Mouse (Mus musculus) left cerebral cortex, postnatal 36 days (tissue): ENCODE data around the gene Ube2v1. TPM values are rescaled to one million over a fixed set of nuclear protein-coding genes. Genes with fewer than 3 reads are reported as not detected.
A peak's percentile ranks its signal among the peaks of the same experiment; 100 is the strongest.

Experiments
- DNase-seq, 2 experiments: peaks; one replicate each; pipeline ENCODE4 v3.0.0; 2021 to 2022; ENCODE audit warnings: low spot score in 2 of 2, mixed read lengths in 1 of 2
- intact Hi-C: fragments of 180-260 bp; cut with DNase I; formaldehyde crosslinking; loops from one replicate; pipeline ENCODE4 v1.15.1; 2025
- total RNA-seq, 2 experiments: library from RNA; stranded (reverse); gene quantifications; 2 replicates each; pipeline ENCODE4 v1.2.3; 2021

Gene Ube2v1
- total RNA-seq, 2 experiments from 2014 or later = 246 to 259 TPM

DNA sequence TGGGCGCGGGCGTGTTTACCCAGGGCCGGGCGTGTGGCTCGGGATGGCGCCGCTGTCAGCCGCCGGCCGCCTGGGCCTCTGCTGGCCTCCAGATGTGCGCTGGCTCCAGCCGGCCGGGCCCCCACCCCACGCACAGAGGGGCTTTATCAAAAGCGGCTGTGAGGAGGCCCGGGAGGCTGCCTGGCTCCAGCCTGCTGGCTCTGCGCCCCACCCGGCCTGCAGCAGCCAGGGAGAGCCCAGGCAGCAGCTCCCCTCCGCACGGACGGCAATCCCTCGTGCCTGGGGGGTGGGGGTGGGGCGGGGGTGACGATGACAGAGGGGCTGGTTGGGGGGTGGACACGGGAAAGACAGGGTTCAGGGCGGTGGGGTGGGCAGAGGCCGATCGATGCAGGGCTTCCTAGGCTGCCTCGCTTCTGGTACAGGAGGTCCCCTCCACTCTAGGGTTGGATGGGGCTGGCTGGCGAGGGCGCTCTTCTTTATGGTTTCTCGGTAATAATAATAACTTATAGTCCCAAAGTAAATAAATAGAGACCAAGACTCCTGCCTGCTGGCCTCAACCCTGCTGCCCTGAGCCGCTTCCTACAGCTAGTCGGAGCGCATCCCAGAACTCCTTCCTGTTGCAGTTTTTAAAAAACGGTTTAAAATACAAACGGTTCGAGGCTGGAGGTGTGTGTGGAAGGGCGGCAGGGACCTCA is 34.3 kb downstream of the Ube2v1 start:
- DNase-seq = no peak
- intact Hi-C loops = no loop called here

DNA sequence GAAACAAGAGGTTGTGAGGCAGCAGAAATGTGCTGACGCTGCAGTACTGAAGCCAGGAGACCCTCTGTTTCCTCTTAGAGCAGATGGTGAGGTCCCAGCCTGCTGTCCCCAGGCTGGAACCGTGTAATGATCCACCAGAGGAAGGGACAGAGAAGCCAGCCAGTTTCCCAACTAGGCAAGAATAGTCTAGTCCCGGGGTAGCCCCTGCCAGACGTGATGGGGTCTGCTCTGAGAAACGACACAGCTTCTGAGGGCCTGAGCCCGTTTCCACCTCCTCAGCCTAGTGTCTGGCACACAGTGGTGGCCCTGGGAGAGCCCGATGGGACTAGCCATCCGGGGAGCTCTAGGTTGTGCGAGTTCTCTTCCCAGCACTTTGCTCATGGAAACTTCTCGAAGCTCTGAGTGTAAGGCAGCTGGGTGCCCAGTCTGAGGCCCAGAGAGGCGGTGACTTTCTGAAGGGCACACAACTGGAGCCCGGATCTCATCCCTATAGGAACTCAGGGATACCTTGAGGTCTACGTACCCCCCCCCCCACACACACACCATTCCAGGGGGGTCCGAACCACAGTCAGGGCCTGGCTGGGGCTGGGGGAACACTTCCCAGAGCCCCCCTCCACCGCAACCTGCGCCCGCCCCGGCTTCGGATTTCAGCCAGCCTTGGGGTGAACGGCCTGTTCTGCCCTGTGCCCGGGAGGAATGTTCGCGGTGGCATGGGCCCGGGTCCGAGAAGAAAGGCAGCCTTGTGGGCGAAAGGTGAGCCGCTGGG is 35.0 kb downstream of the Ube2v1 start:
- no peak for DNase-seq
- intact Hi-C loops = no loop called here

DNA sequence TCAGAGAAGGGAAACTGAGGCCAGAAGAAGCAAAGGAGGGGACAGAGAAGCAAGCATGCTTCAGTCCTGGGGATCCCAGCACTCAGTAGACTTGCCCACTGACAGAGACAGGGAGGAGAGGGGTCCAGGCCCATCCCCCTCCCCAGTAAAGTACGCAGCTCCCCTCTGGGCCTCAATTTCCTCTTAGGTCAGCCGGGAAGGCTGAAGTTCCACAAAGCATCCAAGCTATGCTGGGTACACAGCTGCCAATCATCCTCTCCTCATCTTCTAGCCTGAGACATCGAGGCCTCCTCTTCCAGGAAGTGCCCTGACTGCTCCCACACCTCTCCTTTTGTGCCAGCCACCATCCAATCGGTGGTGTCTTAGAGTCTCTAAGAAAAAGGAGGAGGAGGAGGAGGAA is 35.6 kb downstream of the Ube2v1 start:
- no peak for DNase-seq
- intact Hi-C loops = no loop called here

DNA sequence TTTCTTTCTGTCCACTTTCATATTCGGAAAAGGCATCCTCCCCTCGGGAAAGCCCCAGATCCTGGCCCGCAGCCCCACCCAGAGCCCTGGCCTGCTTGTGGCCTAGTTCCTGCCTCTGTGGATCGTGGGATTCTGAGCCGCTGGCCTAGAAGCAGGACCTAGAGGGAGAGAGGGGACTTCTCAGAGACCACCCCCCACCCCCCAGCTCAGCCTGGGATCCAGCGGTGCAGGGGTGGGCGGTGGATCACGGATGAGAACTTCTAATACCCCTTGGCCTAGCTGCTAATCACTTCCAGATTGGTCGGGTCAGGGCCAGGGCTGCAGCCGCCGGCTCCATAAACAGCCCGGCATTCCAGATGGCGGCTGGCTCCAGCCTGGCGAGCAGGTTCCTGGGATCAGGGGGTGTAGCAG is 36.1 kb downstream of the Ube2v1 start:
- intact Hi-C loops = no loop called here

DNA sequence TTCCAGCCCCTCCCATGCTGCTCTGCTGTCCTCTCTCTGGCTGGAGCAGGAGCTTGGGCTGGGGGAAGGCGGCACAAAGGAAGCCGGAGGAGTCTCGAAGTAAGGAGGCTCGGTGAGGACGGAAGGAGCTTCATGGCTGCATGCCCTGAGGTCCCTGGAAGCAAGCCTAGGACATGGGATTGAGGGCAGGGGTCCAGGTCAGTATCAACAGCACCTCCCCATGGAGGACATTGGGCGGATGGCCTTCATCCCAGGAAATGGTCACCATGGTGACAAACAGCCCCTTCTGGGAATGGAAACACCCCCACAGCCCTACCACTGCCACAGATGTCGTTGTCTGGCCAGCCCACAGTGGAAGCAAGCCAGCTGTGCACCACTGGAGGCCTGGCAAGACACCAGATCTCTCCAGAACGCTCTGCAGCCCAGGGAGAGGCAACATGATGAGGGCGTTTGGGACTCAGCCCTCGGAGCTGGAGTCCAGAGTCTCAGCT is 37.4 kb downstream of the Ube2v1 start:
- peak; percentile 54 to 68 for DNase-seq
- intact Hi-C loops = no loop called here

More for the DNA sequence above, 36.1 kb downstream of the Ube2v1 start:
- no peak for DNase-seq

DNA sequence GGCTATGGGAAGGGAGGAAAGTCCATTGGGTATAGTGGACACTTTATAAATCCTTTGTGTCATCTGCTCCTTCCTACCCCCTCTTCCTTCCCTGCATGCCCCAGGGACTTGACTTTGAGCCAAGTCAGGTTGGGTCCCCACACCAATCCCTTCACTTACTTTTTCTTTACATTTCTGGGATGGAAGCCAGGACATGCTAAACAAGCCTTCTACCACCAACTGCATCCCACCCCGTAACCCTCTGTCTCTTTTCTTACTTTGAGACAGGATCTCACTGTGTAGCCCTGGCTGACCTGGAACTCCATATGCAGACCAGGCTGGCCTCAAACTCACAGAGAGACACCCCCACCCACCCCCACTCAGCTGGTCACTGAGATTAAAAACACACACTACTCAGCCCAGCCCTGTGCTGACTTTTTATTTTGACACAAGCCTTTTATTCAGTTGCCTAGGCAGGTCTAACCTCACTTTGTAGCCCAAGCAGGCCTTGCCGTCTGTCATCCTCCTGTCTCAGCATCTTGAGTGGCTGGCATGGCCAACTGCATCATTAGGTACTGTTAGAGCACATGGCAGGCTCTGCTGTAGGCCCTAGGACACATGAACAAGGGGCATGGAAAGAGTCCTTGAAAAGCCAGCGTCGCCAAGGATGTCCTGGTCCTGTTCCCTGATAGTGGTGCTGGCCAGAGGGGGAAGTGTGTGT is 38.2 kb downstream of the Ube2v1 start:
- DNase-seq = no peak
- intact Hi-C loops = no loop called here

DNA sequence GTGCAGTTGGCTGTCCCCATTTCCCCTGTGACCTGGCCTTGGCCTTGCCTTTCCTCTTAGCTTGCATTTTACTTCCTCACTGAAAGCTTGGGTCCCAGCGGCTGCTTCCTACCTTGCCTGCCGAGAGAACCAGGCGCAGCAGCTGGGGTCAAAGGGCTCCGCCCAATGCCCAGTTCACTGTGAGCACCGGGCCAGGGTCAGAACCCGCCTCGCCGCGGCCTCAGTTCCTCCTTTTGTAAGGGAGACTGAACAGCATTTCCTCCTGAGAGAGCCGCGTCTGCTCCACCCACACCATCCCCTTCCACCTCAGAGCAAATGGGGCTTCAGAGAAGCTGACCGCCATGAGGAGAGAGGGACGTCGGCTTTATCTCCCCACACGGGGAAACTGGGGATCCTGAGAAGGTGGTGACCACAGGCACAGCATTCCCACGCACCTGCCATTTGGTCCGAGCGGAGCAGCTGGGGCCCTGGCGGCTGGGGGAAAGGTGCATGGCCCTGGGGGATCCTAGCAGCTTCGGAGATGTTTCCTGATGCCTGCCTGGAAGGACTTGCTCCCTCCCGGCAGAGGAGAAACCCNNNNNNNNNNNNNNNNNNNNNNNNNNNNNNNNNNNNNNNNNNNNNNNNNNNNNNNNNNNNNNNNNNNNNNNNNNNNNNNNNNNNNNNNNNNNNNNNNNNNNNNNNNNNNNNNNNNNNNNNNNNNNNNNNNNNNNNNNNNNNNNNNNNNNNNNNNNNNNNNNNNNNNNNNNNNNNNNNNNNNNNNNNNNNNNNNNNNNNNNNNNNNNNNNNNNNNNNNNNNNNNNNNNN is 42.9 kb downstream of the Ube2v1 start:
- intact Hi-C loops = no loop called here
- no peak for DNase-seq

DNA sequence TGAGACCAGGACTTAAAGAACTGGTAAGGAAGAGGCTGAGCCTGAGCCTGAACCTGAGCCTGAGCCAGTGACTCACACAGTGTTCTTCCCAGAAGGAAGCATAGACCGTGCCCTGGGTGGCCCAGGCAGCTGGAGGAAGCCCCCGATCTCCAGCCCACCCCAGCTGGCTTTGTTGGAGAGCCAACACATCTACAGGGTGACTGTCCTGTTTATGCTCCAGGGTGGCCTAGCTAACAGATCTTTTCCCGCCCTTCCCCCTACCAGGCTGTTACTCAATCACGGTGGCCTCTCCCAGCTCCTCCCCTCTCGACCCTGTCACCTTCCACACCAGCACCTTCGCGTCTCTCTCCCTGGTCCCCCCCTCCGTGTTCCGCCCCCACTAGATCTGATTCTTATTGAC is 44.9 kb downstream of the Ube2v1 start:
- intact Hi-C loops = no loop called here
- no peak for DNase-seq

DNA sequence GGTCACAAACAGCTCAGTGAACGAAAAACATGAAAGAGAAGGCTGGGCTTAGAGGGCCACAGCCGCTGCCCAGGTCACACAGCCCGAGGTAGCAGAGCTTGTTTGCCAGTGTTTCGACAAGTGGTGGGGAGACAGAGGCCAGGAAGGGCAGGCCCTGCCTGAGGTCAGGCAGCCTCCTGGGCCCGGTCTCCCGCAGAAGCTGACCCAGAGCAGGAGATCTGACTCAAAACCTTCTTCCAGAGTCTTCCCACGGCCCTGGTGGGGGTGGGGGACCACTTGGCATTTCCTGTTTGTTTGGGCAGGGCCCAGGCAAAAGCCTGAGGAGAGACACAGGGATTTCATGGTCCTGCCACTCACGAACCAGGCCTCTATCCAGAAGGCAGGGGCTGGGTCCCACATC is 45.9 kb downstream of the Ube2v1 start:
- DNase-seq = no peak
- intact Hi-C loops = no loop called here

DNA sequence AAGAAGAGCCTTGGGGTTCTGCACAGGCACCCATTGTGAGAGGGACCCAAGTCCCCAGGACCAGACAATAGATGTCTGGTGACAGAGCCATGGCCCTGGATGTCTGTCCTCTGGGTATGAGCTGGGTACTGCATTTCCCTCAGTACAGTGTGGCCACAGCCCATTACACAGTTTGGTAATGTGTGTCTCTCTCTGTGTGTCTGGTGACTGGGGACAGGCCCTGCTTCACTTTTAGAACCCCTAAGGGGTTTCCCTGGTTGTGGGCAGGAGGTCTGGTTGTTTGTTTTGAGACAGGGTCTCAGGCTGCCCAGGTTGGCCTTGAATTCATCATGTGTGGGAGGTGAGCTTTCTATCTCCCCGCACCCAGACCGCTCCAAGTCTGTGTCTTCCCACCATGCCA is 46.6 kb downstream of the Ube2v1 start:
- intact Hi-C loops = no loop called here

DNA sequence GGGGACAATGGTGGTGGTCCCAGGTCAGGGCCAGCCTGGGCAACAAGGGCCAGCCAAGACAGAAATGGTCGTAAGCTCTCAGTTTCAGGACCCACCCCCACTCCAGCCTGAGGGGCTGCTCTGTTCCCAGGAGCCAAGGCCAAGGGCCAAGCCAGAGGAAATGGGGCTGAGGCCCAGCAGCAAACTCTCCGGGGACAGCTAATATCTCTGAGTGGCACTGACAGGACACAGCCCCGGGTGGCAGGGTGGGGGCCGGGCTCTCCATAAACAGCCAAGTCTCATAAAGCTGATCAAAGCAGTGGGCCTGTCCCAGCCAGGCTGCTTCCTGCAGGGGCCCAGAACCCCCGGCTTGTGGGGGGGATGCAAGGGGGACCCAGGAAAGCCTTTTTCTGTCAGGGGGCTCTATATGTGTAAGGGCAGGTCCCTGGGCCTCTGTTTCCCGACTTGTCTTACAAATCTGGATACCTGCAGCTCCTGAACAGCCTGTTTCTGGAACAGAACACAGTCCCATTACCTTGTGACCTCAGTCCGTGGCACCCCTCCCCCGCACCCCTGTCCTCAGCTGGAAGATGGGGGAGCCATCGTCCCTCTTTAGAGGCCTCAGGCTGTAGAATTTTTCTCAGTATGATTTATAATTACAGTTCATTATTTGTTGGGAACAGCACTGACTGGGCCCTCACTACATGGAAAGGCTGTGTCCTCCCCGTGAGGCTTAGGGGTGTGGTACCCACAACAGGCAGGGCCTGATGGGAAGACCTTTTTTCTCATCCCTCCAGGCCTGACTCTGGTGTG is 48.5 kb downstream of the Ube2v1 start:
- DNase-seq = no peak
- intact Hi-C loops = no loop called here

More for the DNA sequence above, 46.6 kb downstream of the Ube2v1 start:
- no peak for DNase-seq

DNA sequence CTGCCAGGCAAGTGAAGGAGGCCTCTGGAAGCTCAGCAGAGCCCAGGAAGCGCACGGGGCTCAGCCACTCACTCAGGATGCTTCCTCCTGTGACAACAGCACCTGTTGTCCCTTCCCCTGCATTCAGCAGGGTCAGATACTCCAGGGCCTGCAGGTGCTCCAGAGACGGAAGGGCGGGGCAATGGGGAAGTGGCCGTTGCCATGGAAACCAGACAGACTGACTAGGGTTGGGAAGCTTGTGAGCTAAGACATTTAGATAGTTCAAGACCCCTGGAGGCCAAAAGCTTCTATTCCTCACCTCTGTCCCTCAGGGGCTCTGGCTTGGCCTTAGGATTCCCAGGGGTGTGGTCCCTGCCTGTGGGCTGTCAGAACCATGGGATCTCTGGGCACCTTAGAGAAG is 53.4 kb downstream of the Ube2v1 start:
- intact Hi-C loops = no loop called here
- DNase-seq = no peak

DNA sequence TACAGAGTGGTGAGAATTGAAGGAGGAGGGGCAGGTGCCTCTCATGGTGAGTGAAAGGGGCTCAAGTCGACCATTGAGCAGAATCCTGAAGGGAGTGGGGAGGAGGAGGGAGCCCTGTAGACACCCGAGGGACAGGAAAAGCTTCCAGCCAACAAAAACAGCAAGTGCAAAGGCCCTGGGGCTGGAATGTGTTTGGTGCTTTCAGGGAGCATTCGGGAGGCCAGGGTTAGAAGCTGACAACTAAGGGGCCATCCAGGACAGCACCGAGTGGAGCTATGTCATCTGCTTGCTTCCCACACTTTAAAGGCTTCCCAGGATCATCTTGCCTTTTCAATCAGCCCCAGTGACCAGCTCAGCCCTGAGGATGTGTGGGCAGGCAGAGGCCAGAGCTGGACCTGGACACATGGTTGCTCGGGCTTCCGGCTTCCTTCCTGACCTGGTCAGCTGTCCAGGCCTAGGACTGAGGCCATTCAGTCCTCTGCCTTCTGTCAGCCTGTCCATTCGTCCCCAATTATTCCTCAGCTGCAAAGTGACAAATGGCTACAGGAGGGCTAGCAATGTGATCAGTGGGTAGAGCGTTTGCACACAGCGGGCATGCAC is 54.6 kb downstream of the Ube2v1 start:
- intact Hi-C loops = no loop called here
- no peak for DNase-seq

DNA sequence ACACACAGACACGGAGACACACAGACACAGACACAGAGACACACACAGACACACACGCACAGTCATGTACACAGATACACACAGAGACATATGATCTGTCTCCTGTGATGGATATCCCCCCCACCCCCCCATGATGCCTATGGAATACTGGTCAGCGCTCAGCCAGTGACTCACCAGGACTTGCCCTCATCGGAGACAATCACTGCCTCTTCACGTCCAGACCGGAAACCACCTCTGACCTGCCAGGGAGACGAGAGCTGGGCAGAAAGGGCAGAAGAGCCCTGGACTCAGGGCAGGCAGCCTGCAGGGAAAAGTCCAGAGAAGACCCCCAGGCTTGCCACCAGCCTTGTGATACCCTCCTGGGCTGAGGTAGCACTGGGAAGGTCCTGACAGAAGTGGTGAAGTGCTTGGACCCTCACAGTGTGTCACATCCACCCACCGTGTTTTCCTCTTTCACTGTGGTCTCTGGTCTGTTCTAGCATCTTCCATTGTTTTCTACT is 55.7 kb downstream of the Ube2v1 start:
- intact Hi-C loops = no loop called here

DNA sequence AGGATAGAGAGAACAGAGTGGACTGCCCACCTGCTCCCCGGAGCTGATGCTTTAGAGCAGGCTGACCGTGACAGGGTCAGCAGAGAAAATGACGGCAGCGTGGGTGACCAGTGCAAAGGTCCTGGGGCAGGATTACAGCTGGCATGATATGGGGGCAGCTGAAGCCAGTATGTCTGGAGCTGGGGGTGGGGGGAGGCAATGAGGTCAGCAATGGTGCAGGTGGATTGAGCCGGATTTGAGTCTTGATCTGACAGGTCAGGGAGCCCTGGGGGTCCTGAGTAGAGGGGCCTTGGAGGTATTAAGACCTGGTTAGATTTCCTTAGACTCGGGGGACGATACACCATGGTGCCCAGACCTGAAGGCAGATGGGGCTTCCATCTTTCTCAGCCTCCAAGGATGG is 56.3 kb downstream of the Ube2v1 start:
- intact Hi-C loops = no loop called here
- DNase-seq = no peak

More for the DNA sequence above, 55.7 kb downstream of the Ube2v1 start:
- DNase-seq = no peak

DNA sequence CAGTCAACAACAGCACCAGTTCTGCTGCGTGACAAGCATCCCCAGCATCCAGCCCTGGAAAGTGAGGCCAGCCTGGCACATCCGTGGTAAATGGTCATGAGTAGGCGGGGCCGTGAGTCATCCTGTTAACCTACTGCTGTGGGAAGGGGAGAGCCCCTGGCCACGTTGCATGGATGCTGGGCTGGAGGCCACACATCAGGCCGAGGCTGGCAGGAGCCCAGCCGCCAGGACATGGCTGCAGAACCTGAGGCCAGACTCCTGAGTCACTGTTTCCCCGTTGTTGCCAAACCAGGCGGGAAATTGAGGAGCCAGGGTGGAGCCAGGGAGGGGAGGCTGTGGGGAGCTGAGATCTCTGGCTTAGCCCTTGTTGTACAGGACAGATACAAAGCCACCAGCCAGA is 57.1 kb downstream of the Ube2v1 start:
- intact Hi-C loops = no loop called here
- DNase-seq = no peak

DNA sequence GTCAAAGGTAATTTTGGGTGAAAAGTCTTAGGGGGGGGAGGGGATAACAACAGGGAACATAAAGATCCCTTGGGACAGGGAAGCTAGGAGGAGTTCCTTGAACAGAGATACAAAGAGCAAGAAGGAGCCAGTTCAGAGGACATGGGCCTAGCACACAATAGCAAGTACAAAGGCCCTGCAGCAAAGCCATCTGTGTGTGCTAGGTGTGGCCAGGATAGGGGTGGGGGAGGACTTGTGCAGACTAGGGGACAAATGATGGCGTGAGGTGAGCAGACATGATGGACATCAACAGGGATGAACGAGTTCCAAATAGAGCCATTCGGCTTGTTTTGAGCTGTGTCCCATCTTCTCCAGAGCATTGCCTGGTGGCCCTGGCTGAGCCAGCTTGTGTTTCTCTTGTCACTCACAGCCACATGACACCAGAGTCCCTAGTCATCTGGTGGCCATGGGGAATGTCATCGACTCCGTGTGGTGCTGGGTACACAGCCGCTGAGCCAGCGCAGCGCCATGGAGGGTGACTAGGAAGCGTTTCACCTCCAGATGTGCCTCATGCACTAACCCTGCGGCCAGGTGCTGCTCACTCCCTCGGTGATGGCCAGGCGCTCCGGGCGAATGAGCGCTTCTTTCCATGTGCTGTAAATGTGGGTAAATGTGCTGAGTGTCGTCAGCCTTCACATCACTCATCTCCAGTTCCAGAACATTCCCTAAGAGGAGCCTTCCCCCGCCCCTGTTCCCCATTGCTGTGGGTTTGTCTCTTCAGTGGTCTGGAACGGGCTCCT is 60.3 kb downstream of the Ube2v1 start:
- intact Hi-C loops = no loop called here
- DNase-seq = no peak

DNA sequence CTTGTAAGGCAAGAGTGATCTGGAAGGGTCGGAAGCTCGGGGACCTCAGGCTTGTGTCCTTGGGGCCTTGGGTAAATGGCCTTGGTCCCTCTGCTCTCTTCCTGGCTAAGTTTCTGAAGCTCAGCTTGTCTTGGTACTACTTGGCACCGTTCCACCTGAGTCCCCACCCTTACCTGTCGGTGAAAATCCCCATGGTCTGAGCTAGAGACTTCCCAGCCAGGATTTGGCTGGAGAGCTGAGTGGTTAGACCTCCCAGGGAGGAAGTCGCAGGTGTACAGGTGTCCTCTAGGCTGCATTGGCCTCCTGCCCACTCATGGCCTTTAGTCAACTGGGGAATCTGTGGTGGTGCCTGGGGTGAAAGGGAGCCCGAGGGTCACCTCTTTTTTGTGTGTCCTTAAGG is 61.1 kb downstream of the Ube2v1 start:
- intact Hi-C loops = no loop called here
- no peak for DNase-seq
